Mouse (Mus musculus): ENCODE results near the gene Utp4.
"Not testable (repeated sequence)": the region's sequence is repeated elsewhere in the genome, so short reads cannot be mapped to it uniquely, and the experiment has no call there.

Gene Utp4

GRCm38 (mm10) chr8:106905727-106906480 is 12.5 kb downstream of the Utp4 start:
- DNase-seq, result peak; percentile 87

DNA sequence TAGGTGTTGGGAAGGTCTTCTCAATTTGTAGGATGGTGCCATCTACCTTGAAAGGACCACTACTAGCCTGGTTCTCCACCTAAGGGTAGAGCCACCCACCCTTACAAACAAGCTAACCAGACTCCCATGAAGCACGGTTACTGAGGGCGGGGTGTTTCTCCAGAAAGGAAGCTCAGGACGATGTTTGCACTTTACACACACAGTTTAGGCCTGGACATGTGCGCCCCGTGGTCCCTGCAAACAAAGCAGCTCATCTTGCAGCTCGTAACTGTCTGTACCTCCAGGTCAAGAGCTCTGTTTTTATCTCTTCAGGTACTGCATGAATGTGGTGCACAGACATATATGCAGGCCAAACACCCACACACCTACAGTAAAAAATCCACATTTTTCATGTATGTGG is 13.2 kb downstream of the Utp4 start:
- DNase-seq, result no peak

DNA sequence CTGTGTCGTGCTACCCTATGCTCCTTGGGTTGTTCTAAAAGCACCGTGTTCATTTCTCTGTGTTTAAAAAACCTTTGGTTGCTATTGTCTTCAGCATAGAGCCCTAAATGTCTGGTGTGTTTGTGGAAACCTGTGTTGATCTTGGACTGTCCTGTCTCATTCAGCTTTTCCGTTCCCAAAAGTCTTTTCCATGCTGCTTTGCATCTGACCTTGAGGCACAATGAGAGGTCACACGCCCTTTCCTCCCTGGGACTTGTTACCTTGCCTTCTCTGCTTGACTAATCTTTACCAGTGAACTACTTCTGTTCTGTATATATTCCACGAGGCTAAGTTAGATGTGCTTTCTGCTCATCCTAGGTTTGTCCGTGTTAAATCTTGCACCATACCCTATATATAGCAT is 14.0 kb downstream of the Utp4 start:
- DNase-seq, result no peak

DNA sequence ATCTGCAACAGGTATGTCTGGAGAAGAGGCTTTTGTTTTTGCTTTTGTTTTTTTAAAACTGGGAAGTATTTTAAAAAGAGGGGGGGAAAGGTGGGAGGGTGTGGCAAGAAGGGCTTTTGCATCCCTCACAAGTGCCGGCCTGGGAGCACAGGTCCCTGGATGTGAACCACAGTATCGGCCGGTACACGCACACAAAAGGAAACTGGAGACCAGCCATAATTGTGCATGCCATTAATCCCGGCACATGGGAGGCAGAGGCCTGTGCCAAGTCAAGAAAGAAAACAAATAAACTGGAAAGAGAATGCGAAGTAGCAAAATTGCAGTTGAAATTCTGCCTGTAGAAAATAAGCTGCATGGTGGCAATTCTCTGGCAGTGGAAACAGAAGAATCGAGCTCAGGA is 14.9 kb downstream of the Utp4 start:
- no peak for DNase-seq

GRCm38 (mm10) chr8:106913631-106914030 is 20.2 kb downstream of the Utp4 start:
- DNase-seq, result no peak

- no peak for DNase-seq
These were observed 26.4 kb downstream of the Utp4 start for GRCm38 (mm10) chr8:106919721-106920394.

DNA sequence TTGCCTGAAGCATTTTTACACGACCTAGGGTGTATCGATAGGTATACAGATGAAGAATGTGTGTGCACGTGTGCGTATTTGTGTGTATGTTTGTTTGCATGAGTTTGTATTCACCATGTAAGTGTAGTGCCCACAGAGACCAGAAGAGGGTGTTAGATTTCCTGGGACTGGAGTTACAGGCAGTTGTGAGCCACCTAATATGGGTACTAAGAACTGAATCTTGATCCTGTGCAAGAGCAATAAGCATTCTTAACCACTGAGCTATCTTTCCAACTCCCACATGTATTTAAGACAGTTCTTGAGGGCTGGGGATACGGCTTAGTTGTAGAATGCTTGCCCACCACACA is 26.9 kb downstream of the Utp4 start:
- no peak for DNase-seq

DNA sequence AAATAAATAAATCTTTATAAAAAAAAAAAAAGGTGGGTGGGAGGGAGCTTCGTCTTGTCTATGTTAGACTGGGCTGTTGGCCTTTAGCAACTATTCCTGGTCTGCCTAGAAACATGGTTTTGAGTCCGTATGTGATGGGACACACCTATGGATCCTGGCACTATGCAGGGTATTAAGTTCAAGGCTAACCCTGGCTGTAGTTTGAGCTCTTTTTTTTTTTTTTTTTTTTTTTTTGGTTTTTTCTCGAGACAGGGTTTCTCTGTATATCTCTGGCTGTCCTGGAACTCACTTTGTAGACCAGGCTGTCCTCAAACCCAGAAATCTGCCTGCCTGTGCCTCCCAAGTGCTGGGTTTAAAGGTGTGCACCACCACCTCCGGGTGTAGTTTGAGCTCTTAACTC is 30.6 kb downstream of the Utp4 start:
- no peak for DNase-seq

DNA sequence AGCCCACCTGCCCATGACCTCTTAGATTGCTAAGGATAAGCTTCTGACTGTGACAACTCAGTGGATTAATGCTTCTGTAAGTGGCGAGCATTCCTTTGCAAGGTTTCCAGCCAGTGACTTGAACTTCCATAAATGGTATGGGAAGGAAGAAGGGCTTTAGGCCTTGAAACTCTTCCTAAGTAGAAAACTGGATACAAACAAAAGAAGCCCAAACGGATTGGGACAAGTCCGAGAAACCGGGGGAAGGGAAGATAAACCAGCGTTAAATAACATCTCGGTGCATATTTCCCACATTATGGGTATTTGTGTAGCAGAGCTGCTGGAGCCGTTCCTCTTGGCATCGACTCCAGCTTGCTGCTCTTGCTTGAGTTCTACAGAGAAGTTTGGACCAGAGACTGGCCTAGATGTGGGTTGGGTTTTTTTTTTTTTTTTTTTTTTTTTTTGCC is 31.5 kb downstream of the Utp4 start:
- no peak for DNase-seq

- DNase-seq, result no peak
These were observed 32.0 kb downstream of the Utp4 start for GRCm38 (mm10) chr8:106925446-106925845.

DNA sequence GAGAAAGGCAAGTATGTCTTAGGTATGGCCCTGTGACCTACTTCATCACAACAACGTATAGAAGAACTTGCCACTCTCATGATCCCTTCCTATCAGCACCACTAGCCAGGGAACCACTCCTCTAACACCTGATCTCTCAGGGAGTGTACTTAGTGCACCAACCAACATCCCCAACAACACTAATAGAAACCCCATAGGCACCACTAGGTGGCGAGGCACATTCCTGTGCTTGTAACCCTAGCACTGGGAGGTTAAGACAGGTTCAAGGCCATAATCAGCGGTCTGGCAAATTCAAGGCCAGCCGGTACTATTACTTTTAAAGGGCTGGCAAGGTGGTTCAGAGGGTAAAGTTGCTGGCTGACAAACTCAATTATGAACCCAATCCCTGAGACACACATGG is 33.8 kb downstream of the Utp4 start:
- peak; percentile 45 for DNase-seq

GRCm38 (mm10) chr8:106928182-106928581 is 34.7 kb downstream of the Utp4 start:
- not testable (repeated sequence) for DNase-seq

- peak; percentile 74 for DNase-seq
These were observed 35.9 kb downstream of the Utp4 start for GRCm38 (mm10) chr8:106929155-106929913.

- no peak for DNase-seq
These were observed 36.5 kb downstream of the Utp4 start for GRCm38 (mm10) chr8:106929921-106930320.

- peak; percentile 76 for DNase-seq
These were observed 39.1 kb downstream of the Utp4 start for GRCm38 (mm10) chr8:106932376-106933065.

- DNase-seq, result no peak
These were observed 40.2 kb downstream of the Utp4 start for GRCm38 (mm10) chr8:106933506-106934143.

GRCm38 (mm10) chr8:106934226-106934977 is 41.0 kb downstream of the Utp4 start:
- no peak for DNase-seq

DNA sequence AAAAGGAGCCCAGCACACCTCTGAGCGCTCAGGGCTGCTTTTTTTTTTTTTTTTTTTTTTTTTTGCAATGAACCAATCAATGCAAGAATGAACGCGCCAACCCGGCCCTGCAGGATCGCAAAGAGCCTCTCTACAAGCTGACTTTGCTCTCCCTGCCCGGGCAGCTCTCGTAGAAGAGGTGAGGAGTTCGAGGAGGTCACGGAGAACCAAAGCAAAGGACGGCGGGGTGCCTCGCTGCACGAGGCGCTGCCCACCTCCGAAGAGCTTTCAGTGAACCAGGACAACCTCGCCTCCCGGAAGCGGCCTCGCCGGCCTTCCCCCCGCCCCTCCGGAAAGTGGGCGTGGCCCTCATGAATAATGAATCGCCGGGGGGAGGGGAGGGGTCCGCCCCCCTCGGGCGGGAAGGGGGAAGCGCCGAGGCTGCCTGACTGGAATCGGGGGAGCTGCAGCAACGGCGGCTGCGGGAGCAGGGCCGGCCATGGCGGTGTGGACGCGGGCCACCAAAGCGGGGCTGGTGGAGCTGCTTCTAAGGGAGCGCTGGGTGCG is 42.0 kb downstream of the Utp4 start, which contains the start of gene Sntb2:
Gene Sntb2, plus strand, starts transcription at position 427 of the 546 bp plus-strand sequence.
- DNase-seq, result peak; percentile 98

GRCm38 (mm10) chr8:106935899-106936477 is 42.6 kb downstream of the Utp4 start:
- DNase-seq, result peak; percentile 78

DNA sequence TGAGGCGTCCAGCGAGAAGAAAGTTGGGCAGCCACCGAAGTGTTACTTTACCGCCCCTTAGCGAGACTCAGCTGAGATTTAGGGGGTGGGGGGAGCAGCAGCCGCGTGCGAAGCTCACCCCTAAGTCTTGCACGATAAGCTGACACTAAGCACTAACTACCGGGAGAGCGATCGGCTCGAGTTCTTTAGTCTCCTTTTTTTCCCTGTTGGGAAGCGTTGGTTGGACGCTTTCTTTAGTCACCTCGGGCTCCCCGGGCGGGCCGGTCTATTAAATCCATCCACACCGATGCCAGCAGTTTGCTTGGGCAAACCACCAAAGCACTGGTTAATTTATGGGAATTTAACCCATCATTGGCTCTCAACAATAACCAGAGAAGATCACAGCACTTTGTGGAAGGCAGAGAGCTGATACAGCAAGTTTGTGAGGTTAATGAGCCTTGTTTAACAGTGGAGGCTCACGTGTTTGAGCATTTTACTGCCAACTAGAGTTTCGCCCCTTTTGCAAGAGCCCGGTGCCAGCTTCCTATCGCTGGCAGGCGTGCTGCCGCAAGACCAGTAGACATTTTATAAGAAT is 43.1 kb downstream of the Utp4 start:
- DNase-seq, result peak; percentile 68

Data from kidney, postnatal 10 days (tissue).